Mouse (Mus musculus) cerebellum, adult 2 months (tissue): Measurements from ENCODE around the gene Tmppe.

Experiments used
- CTCF ChIP-seq: fragments of 200-500 bp; IDR thresholded peaks from 2 replicates; pipeline ENCODE4 v1.5.1; 2011; ENCODE audit warnings: low read depth, mild to moderate bottlenecking, control low read depth, low read length, moderate library complexity, borderline replicate concordance; ENCODE audit not compliant: insufficient read depth
- POLR2A ChIP-seq: fragments of 200-500 bp; IDR thresholded peaks from 2 replicates; pipeline ENCODE4 v1.6.1; 2011; ENCODE audit warnings: low read length, control low read depth, borderline replicate concordance; ENCODE audit not compliant: insufficient read depth

DNA sequence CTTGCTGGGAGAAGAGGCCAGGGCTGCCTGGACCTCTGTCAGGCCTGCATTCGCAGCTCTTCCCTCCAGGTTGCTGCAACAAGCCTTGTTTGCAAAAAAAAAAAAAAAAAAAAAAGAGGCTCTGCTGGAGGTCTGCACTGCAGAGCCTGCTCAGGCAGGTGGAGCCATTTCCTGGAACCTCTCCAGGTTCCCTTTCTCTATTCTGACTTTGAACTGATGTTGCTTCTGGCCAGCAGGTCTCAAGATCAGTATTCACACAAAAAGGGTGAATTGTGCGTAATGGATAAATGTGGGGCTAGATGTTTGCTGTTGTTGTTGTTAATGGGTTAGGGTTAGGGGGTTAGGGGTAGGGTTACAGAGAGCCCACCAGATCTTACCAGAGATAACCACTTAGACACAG is 34.8 kb downstream of the Tmppe start:
- TF ChIP-seq POLR2A (no peak), CTCF (no peak)
